Mouse (Mus musculus) testis, adult 2 months (tissue): ENCODE results near the gene Calm3.

ENCODE experiments used
- CTCF ChIP-seq: fragments of 200-500 bp; IDR thresholded peaks from 2 replicates; pipeline ENCODE4 v1.5.1; 2012; ENCODE audit warnings: low read depth, mild to moderate bottlenecking, inconsistent platforms, low read length, moderate library complexity; ENCODE audit not compliant: control insufficient read depth, insufficient read depth, insufficient replicate concordance
- POLR2A ChIP-seq: fragments of 200-500 bp; IDR thresholded peaks from 2 replicates; pipeline ENCODE4 v1.6.1; 2012; ENCODE audit warnings: low read depth, mild to moderate bottlenecking, inconsistent platforms, low read length, moderate library complexity; ENCODE audit not compliant: control insufficient read depth

DNA sequence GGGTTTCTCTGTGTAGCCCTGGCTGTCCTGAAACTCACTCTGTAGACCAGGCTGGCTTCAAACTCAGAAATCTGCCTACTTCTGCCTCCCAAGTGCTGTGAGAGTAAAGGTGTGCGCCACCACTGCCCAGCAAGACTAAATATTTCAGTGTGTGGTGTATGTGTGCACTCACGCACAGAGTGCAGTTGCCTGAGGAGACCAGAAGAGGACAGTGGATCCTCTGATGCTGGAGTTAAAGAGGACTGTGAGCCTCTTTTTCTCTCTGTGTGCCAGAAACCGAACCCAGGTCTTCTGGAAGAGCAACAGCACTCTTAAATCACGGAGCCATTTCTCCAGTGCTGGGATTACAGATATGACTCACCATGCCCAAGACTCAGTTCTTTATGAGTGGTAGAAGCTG, 50.5 kb downstream of the Calm3 start:
- TF ChIP-seq CTCF (no peak), POLR2A (no peak)
